Mouse (Mus musculus): ENCODE data around the gene Prrc2a. TPM values are rescaled to one million over a fixed set of nuclear protein-coding genes. Genes with fewer than 3 reads are reported as not detected.

The Prrc2a gene
- polyA plus RNA-seq, 1 experiment = 146 TPM

DNA sequence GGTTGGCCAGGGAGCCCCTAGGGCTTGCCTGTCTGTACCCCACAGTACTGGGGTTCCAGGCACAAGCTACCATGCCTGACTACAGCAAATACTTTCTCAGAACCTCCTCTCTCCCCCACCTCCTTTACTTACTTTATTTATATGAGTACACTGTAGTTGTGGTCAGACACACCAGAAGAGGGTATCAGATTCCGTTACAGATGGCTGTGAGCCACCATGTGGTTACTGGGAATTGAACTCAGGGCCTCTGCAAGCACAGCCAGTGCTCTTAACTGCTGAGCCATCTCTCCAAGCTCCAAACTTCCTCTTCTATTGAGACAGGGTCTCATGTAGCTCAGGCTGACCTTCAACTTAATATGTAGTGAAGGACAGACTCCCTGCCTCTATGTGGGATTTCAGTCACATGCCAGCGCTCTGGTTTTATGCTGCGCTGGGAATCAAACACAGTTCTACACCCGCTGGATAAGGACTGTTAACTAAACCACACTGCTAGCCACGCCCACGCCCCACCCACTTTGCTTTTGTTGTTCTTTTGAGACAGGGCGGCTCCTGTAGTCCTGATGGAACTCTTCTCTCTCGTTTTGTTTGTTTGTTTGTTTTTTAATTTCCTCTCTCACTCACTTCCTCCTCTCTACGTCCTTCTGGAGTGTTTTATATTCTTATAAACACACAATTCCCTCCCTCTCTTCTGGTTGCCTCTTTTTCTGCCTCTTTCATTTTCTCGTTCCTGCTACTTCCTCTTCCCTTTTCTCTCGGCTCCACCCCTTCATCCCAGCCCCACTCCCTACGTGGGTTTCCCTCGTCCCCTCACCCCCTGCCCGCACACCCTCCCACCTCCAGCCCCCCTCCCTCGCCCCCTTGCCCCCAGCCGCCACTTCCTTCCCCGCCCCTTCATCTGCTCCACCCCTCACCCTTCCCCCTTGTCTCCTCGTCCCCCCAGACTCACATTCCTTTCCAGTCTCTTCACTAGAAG is 21.2 kb upstream of the Prrc2a start:
- WGBS = 5% methylated on average over 18 of the region's 18 CpGs
- TF ChIP-seq CTCF (IDR thresholded peaks at IDR 0.05; ENCODE audit: insufficient read depth, low read depth, low read length) (no peak), POLR2A (IDR thresholded peaks at IDR 0.05; ENCODE audit: insufficient read depth, low read depth, low read length) (no peak)
- Histone ChIP-seq H3K4me3 (ENCODE audit: insufficient read depth, low read depth, low read length) (no peak overlapping the region; the same call in none of the 2 replicates), H3K4me1 (ENCODE audit: control insufficient read depth, insufficient read depth, low read length) (peaks cover 5% of the 10 kb centered on the region), H3K27ac (ENCODE audit: insufficient read depth, low read depth, low read length) (no peak overlapping the region)

DNA sequence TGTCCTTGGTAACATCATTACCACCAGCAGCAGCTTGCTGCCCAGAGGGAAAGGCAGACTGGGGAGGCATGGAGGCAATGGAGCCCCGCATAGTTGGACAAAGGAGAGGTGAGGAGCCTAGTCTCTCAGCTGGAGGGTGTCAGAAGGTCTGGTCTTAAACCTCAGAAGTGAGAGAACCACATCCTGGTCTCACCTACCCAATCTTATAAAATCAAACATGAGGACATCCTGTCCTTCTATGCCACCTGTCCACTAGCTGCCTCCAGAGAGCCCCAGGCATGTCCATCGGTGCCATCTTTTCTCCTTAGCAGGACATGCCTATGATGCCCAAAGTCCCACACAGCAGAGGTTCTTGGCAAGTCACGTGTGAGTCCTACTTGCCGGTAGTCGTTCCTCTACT is 15.4 kb upstream of the Prrc2a start:
- no peak overlapping the region for H3K4me3 ChIP-seq (ENCODE audit: insufficient read depth, low read depth, low read length)
- H3K4me1 ChIP-seq (ENCODE audit: control insufficient read depth, insufficient read depth, low read length) = no peaks in the 10 kb centered on the region
- 88% methylated on average over 5 of the region's 5 CpGs for WGBS
- H3K27ac ChIP-seq (ENCODE audit: insufficient read depth, low read depth, low read length) = no peak overlapping the region
- TF ChIP-seq POLR2A (IDR thresholded peaks at IDR 0.05; ENCODE audit: insufficient read depth, low read depth, low read length) (no peak), CTCF (IDR thresholded peaks at IDR 0.05; ENCODE audit: insufficient read depth, low read depth, low read length) (no peak)

GRCm38 (mm10) chr17:35178528-35178927 is 13.8 kb upstream of the Prrc2a start:
- Histone ChIP-seq H3K4me1 (ENCODE audit: control insufficient read depth, insufficient read depth, low read length) (peaks cover under 1% of the 10 kb centered on the region; the same call in 1 of the 2 replicates), H3K27ac (ENCODE audit: insufficient read depth, low read depth, low read length) (no peak overlapping the region), H3K4me3 (ENCODE audit: insufficient read depth, low read depth, low read length) (no peak overlapping the region)
- WGBS = 27% methylated on average over 5 of the region's 5 CpGs
- TF ChIP-seq CTCF (IDR thresholded peaks at IDR 0.05; ENCODE audit: insufficient read depth, low read depth, low read length) (peak; percentile 85), POLR2A (IDR thresholded peaks at IDR 0.05; ENCODE audit: insufficient read depth, low read depth, low read length) (no peak)

GRCm38 (mm10) chr17:35175968-35176367 is 11.3 kb upstream of the Prrc2a start, which contains the start of gene Aif1:
TSS of gene Aif1 (minus strand) at chr17:35176068.
- no peak within 1 kb of the TSS for H3K4me3 ChIP-seq (ENCODE audit: insufficient read depth, low read depth, low read length)
- H3K4me1 ChIP-seq (ENCODE audit: control insufficient read depth, insufficient read depth, low read length) = peaks cover 2% of the 10 kb centered on the region; the same call in 1 of the 2 replicates
- no peak for TF ChIP-seq POLR2A (IDR thresholded peaks at IDR 0.05; ENCODE audit: insufficient read depth, low read depth, low read length)
- no peak for TF ChIP-seq CTCF (IDR thresholded peaks at IDR 0.05; ENCODE audit: insufficient read depth, low read depth, low read length)
- H3K27ac ChIP-seq (ENCODE audit: insufficient read depth, low read depth, low read length) = no peak within 1 kb of the TSS
- 70% methylated on average over 2 of the region's 2 CpGs for WGBS

DNA sequence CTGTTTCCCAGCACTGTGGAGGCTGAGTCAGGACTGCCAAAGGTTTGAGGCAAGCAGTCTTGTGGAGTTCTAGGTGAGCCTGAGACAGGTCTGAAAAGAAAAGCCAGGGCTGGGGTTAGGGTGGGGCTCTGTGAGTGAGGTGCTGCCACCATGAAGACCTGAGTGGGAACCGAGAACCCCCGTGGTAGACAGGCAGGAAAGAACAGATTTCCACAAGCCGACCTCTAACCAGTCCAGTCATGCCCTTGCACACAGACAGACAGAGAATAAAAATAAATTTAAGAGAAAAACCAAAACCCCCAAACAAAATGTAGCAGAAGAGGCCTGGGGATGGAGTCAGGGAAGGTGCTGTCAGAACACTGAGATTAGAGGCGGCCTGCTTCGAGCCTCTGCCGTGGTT is 10.7 kb upstream of the Prrc2a start:
- Histone ChIP-seq H3K27ac (ENCODE audit: insufficient read depth, low read depth, low read length) (no peak overlapping the region), H3K4me1 (ENCODE audit: control insufficient read depth, insufficient read depth, low read length) (peaks cover 2% of the 10 kb centered on the region; the same call in 1 of the 2 replicates), H3K4me3 (ENCODE audit: insufficient read depth, low read depth, low read length) (no peak overlapping the region)
- no peak for TF ChIP-seq CTCF (IDR thresholded peaks at IDR 0.05; ENCODE audit: insufficient read depth, low read depth, low read length)
- no peak for TF ChIP-seq POLR2A (IDR thresholded peaks at IDR 0.05; ENCODE audit: insufficient read depth, low read depth, low read length)
- 81% methylated on average over 6 of the region's 6 CpGs for WGBS

- no peak overlapping the region for H3K4me3 ChIP-seq (ENCODE audit: insufficient read depth, low read depth, low read length)
- TF ChIP-seq CTCF (IDR thresholded peaks at IDR 0.05; ENCODE audit: insufficient read depth, low read depth, low read length) (no peak), POLR2A (IDR thresholded peaks at IDR 0.05; ENCODE audit: insufficient read depth, low read depth, low read length) (no peak)
- 62% methylated on average over 8 of the region's 8 CpGs for WGBS
- H3K27ac ChIP-seq (ENCODE audit: insufficient read depth, low read depth, low read length) = no peak overlapping the region
- peaks cover 2% of the 10 kb centered on the region; the same call in 1 of the 2 replicates for H3K4me1 ChIP-seq (ENCODE audit: control insufficient read depth, insufficient read depth, low read length)
These were observed 9.7 kb upstream of the Prrc2a start for GRCm38 (mm10) chr17:35174201-35174977.

DNA sequence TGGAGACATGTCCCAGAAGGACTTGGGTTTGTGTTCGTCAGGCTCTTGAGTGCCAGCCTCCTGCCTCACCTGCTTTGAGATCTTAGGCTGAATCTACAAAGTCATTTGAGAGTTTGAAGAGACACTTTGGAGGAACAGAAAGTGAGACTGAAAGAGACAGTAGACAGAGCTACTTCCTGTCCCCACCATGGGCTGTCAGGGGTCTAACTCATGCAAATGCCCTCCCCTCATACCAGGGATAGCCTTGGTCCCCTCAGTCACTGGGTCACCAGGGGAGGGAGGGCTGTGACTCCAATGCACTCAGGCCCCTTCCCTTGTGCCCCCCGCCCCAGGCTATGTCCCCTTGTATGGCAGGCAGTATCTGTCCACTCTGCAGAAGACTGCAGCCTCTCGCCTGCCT is 8.6 kb upstream of the Prrc2a start:
- no peak for TF ChIP-seq POLR2A (IDR thresholded peaks at IDR 0.05; ENCODE audit: insufficient read depth, low read depth, low read length)
- TF ChIP-seq CTCF (IDR thresholded peaks at IDR 0.05; ENCODE audit: insufficient read depth, low read depth, low read length) = no peak
- peaks cover 2% of the 10 kb centered on the region; the same call in 1 of the 2 replicates for H3K4me1 ChIP-seq (ENCODE audit: control insufficient read depth, insufficient read depth, low read length)
- H3K4me3 ChIP-seq (ENCODE audit: insufficient read depth, low read depth, low read length) = no peak overlapping the region
- no peak overlapping the region for H3K27ac ChIP-seq (ENCODE audit: insufficient read depth, low read depth, low read length)
- WGBS = 85% methylated on average over 3 of the region's 3 CpGs

DNA sequence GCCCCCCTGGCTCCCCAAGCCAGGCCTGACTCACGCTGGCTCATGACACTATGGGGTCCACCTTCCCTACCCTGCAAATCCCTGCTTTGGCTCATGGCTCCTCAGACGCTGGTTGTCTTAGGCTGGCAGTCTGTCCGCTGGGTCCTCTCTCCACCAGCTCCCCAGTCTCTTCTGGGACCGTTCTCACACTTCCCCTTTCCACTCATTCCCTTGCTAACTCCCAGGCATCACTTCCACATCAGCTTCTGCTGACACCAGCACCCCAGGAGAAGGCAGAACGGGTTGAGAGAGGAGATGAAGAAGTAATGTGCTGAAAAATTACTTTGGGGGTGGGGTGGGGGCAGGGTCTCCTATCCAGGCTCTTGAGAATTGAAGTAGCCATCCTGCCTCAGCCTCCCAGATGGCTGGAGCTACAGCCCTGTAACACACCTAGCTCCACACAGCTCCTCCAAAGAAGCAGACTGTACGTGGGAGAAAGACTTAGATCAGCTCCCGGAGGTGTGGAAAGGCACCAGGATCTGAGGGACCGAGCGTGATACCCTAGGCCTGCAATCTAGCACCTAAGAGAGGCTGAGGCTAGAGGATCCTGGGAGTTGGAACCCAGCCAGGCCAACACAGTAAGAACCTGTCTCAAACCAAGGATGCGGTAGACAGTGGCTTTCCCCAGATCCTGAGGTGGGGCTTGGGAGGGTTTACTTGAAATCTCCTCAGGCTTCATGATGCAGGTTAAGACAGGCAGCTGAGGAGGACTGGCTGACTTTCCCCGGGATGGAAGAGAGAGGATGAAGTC is 7.9 kb upstream of the Prrc2a start:
- no peak overlapping the region for H3K4me3 ChIP-seq (ENCODE audit: insufficient read depth, low read depth, low read length)
- peaks cover 2% of the 10 kb centered on the region; the same call in 1 of the 2 replicates for H3K4me1 ChIP-seq (ENCODE audit: control insufficient read depth, insufficient read depth, low read length)
- 70% methylated on average over 11 of the region's 11 CpGs for WGBS
- H3K27ac ChIP-seq (ENCODE audit: insufficient read depth, low read depth, low read length) = no peak overlapping the region
- TF ChIP-seq CTCF (IDR thresholded peaks at IDR 0.05; ENCODE audit: insufficient read depth, low read depth, low read length) = no peak
- TF ChIP-seq POLR2A (IDR thresholded peaks at IDR 0.05; ENCODE audit: insufficient read depth, low read depth, low read length) = no peak
